Mouse (Mus musculus) lung, embryonic 14.5 days (tissue): ENCODE measurements around the gene Cdyl2. TPM values are rescaled to one million over a fixed set of nuclear protein-coding genes. Genes with fewer than 3 reads are reported as not detected.

Experiments
- ATAC-seq: fragments of 200-750 bp; cut with Nextera tagmentation; 2 replicates; pipeline ENCODE4 v1.8.0; 2017; ENCODE audit warnings: mild to moderate bottlenecking, moderate TSS enrichment, moderate library complexity; ENCODE audit not compliant: insufficient read depth
- DNase-seq: peaks from one replicate; pipeline ENCODE4 v3.0.0-alpha.2; 2015
- H3K27ac ChIP-seq: fragments of 300-500 bp; sonication (generic); 2 replicates; pipeline ENCODE4 v1.5.1; 2014; ENCODE audit warnings: low read depth, mild to moderate bottlenecking, moderate library complexity
- H3K27me3 ChIP-seq: fragments of 300-500 bp; sonication (generic); 2 replicates; pipeline ENCODE4 v1.6.1; 2014; ENCODE audit warnings: low read length, control low read depth; ENCODE audit not compliant: insufficient read depth
- H3K36me3 ChIP-seq: fragments of 300-500 bp; sonication (generic); 2 replicates; pipeline ENCODE4 v1.6.1; 2014; ENCODE audit warnings: control low read depth; ENCODE audit not compliant: insufficient read depth
- H3K4me1 ChIP-seq: fragments of 300-500 bp; sonication (generic); 2 replicates; pipeline ENCODE4 v1.6.1; 2014; ENCODE audit warnings: antibody characterized with exemption, control low read depth; ENCODE audit not compliant: insufficient read depth
- H3K4me2 ChIP-seq: fragments of 300-500 bp; sonication (generic); 2 replicates; pipeline ENCODE4 v1.6.1; 2014; ENCODE audit warnings: mild to moderate bottlenecking
- H3K4me3 ChIP-seq: fragments of 300-500 bp; sonication (generic); 2 replicates; pipeline ENCODE4 v1.5.1; 2014; ENCODE audit warnings: low read depth, low read length
- H3K9ac ChIP-seq: fragments of 300-500 bp; sonication (generic); 2 replicates; pipeline ENCODE4 v1.6.1; 2014
- H3K9me3 ChIP-seq: fragments of 300-500 bp; sonication (generic); 2 replicates; pipeline ENCODE4 v1.6.1; 2016; ENCODE audit warnings: low read depth, low read length, control low read depth
- CTCF ChIP-seq: IDR thresholded peaks from 2 replicates; pipeline ENCODE4 v1.5.1; 2016; ENCODE audit warnings: antibody characterized with exemption, low read depth
- WGBS: fragments of 180-500 bp; shearing (Covaris S2); extraction: QIAGEN DNeasy Blood & Tissue Kit; methylation state at CpG from one replicate; pipeline ENCODE4 v1.1.7; 2014; 5-methylcytosine and 5-hydroxymethylcytosine counted together
- polyA plus RNA-seq: library from polyadenylated mRNA; unstranded; fragments of >200 nt; fragmentation: Nextera tagmentation; extraction: Ambion mirVana; gene quantifications from 2 replicates; pipeline ENCODE4 v1.2.1, GENCODE M21; 2014

Gene Cdyl2
- polyA plus RNA-seq, 1 experiment from 2014 or later = 8.7 TPM

- peak; percentile 65 for TF ChIP-seq CTCF
- Histone ChIP-seq H3K27ac (no peak overlapping the region), H3K9me3 (no peaks in the 10 kb centered on the region), H3K9ac (no peak overlapping the region), H3K4me2 (no peak overlapping the region), H3K4me3 (no peak overlapping the region), H3K27me3 (no peaks in the 10 kb centered on the region), H3K4me1 (no peaks in the 10 kb centered on the region), H3K36me3 (no peaks in the 10 kb centered on the region)
- WGBS = 7% methylated on average over 4 of the region's 4 CpGs
- ATAC-seq (no peak), DNase-seq (peak; percentile 76)
Observed at GRCm38 (mm10) chr8:116755557-116755956, 22.8 kb upstream of the Cdyl2 start.

- ATAC-seq = no peak
Observed at GRCm38 (mm10) chr8:116740726-116741125, 7.9 kb upstream of the Cdyl2 start.

GRCm38 (mm10) chr8:116735306-116735705, 2.5 kb upstream of the Cdyl2 start:
- peaks cover 11% of the 10 kb centered on the region; the same call in 1 of the 2 replicates for H3K27me3 ChIP-seq
- no peaks in the 10 kb centered on the region; the same call in 1 of the 2 replicates for H3K9me3 ChIP-seq
- ATAC-seq (no peak), DNase-seq (peak; percentile 25)
- H3K4me3 ChIP-seq = no peak overlapping the region
- H3K4me1 ChIP-seq = no peaks in the 10 kb centered on the region
- no peak overlapping the region for H3K4me2 ChIP-seq
- no peak overlapping the region for H3K9ac ChIP-seq
- 43% methylated on average over 5 of the region's 5 CpGs for WGBS
- H3K27ac ChIP-seq = no peak overlapping the region
- no peaks in the 10 kb centered on the region for H3K36me3 ChIP-seq
- no peak for TF ChIP-seq CTCF

More at GRCm38 (mm10) chr8:116740726-116741125, 7.9 kb upstream of the Cdyl2 start:
- no peaks in the 10 kb centered on the region for H3K4me1 ChIP-seq
- H3K4me3 ChIP-seq = no peak overlapping the region
- H3K36me3 ChIP-seq = no peaks in the 10 kb centered on the region
- no peaks in the 10 kb centered on the region for H3K27me3 ChIP-seq
- WGBS = 90% methylated on average over 1 of the region's 1 CpGs
- no peak for DNase-seq
- H3K9me3 ChIP-seq = no peaks in the 10 kb centered on the region; the same call in 1 of the 2 replicates
- H3K9ac ChIP-seq = no peak overlapping the region
- no peak overlapping the region for H3K4me2 ChIP-seq
- TF ChIP-seq CTCF = no peak
- H3K27ac ChIP-seq = no peak overlapping the region

- no peak for TF ChIP-seq CTCF
- Histone ChIP-seq H3K36me3 (no peaks in the 10 kb centered on the region), H3K9ac (no peak overlapping the region), H3K9me3 (no peaks in the 10 kb centered on the region), H3K27ac (no peak overlapping the region), H3K4me1 (no peaks in the 10 kb centered on the region), H3K27me3 (peaks cover 11% of the 10 kb centered on the region; the same call in 1 of the 2 replicates), H3K4me3 (no peak overlapping the region), H3K4me2 (no peak overlapping the region)
- no peak for ATAC-seq
- WGBS = 46% methylated on average over 9 of the region's 9 CpGs
- DNase-seq = no peak
Observed at GRCm38 (mm10) chr8:116734176-116734575, 1.4 kb upstream of the Cdyl2 start.

- TF ChIP-seq CTCF = no peak
- no peak for DNase-seq
- H3K9ac ChIP-seq = peak overlapping the region; percentile 75; the same call in 1 of the 2 replicates
- peaks cover 11% of the 10 kb centered on the region; the same call in 1 of the 2 replicates for H3K27me3 ChIP-seq
- no peak; the same call in 1 of the 2 replicates for ATAC-seq
- WGBS = 25% methylated on average over 3 of the region's 3 CpGs
- H3K36me3 ChIP-seq = no peaks in the 10 kb centered on the region
- H3K4me3 ChIP-seq = peak overlapping the region; percentile 79
- 0 out of 2 replicates have a peak, but pooled peaks cover 4% of the 10 kb centered on the region for H3K9me3 ChIP-seq
- H3K4me2 ChIP-seq = peak overlapping the region; percentile 75
- peak overlapping the region; percentile 87; the same call in 1 of the 2 replicates for H3K27ac ChIP-seq
- no peaks in the 10 kb centered on the region for H3K4me1 ChIP-seq
Observed at GRCm38 (mm10) chr8:116733648-116734014, 840 bp upstream of the Cdyl2 start.

GRCm38 (mm10) chr8:116731976-116732683, 661 bp downstream of the Cdyl2 start:
- H3K9me3 ChIP-seq = 0 out of 2 replicates have a peak, but pooled peaks cover 4% of the 10 kb centered on the region
- DNase-seq (peak; percentile 62), ATAC-seq (peak; percentile 72)
- 1% methylated on average over 41 of the region's 46 CpGs for WGBS
- H3K4me3 ChIP-seq = peak overlapping the region; percentile 79
- H3K36me3 ChIP-seq = no peaks in the 10 kb centered on the region
- TF ChIP-seq CTCF = no peak
- H3K4me2 ChIP-seq = peak overlapping the region; percentile 75
- no peaks in the 10 kb centered on the region for H3K4me1 ChIP-seq
- peak overlapping the region; percentile 87 for H3K27ac ChIP-seq
- H3K27me3 ChIP-seq = peaks cover 11% of the 10 kb centered on the region; the same call in 1 of the 2 replicates
- H3K9ac ChIP-seq = peak overlapping the region; percentile 75

- H3K4me1 ChIP-seq = no peaks in the 10 kb centered on the region
- H3K4me2 ChIP-seq = no peak overlapping the region
- no peak for TF ChIP-seq CTCF
- H3K27me3 ChIP-seq = no peaks in the 10 kb centered on the region
- 72% methylated on average over 2 of the region's 2 CpGs for WGBS
- no peak overlapping the region for H3K4me3 ChIP-seq
- H3K9ac ChIP-seq = no peak overlapping the region
- no peak overlapping the region for H3K27ac ChIP-seq
- no peaks in the 10 kb centered on the region for H3K36me3 ChIP-seq
- DNase-seq (no peak), ATAC-seq (no peak)
- peaks cover 5% of the 10 kb centered on the region; the same call in 1 of the 2 replicates for H3K9me3 ChIP-seq
Observed at GRCm38 (mm10) chr8:116721451-116721850, 11.3 kb downstream of the Cdyl2 start.
